Mouse (Mus musculus): ENCODE results near the gene Myl6b. TPM values are rescaled to one million over a fixed set of nuclear protein-coding genes. Genes with fewer than 3 reads are reported as not detected.
A peak's percentile ranks its signal among the peaks of the same experiment; 100 is the strongest.

Gene Myl6b
- polyA plus RNA-seq, 1 experiment from 2014 or later = 4.4 TPM

- Histone ChIP-seq H3K27me3 (ENCODE audit: insufficient read depth, low read length) (no peaks in the 10 kb centered on the region), H3K4me3 (ENCODE audit: low read depth, low read length) (peak within 1 kb of the TSS; percentile 82), H3K4me2 (peak within 1 kb of the TSS; percentile 100), H3K9me3 (ENCODE audit: low read depth, low read length) (no peaks in the 10 kb centered on the region), H3K4me1 (ENCODE audit: insufficient read depth) (no peaks in the 10 kb centered on the region), H3K9ac (peak within 1 kb of the TSS; percentile 78), H3K36me3 (ENCODE audit: insufficient read depth) (0 out of 2 replicates have a peak, but pooled peaks cover 5% of the 10 kb centered on the region), H3K27ac (ENCODE audit: low read depth) (peak within 1 kb of the TSS; percentile 80)
- peak; percentile 49 for TF ChIP-seq CTCF (IDR thresholded peaks at IDR 0.05; ENCODE audit: low read depth)
- peak; percentile 97 for ATAC-seq (ENCODE audit: insufficient read depth)
- under 1% methylated on average over 37 of the region's 37 CpGs for WGBS
- DNase-seq = peak; percentile 99
These were observed 27.3 kb upstream of the Myl6b start, which contains the start of gene Esyt1 for GRCm38 (mm10) chr10:128525671-128526308. Esyt1 (minus strand) TSS chr10:128525871.

GRCm38 (mm10) chr10:128524732-128525662 is 26.5 kb upstream of the Myl6b start:
- Histone ChIP-seq H3K4me2 (peak overlapping the region; percentile 100), H3K36me3 (ENCODE audit: insufficient read depth) (peaks cover 12% of the 10 kb centered on the region; the same call in 1 of the 2 replicates), H3K4me1 (ENCODE audit: insufficient read depth) (no peaks in the 10 kb centered on the region), H3K9ac (peak overlapping the region; percentile 78), H3K9me3 (ENCODE audit: low read depth, low read length) (no peaks in the 10 kb centered on the region), H3K27ac (ENCODE audit: low read depth) (peak overlapping the region; percentile 80), H3K4me3 (ENCODE audit: low read depth, low read length) (peak overlapping the region; percentile 82), H3K27me3 (ENCODE audit: insufficient read depth, low read length) (no peaks in the 10 kb centered on the region)
- ATAC-seq (ENCODE audit: insufficient read depth) = peak; percentile 25
- WGBS = under 1% methylated on average over 58 of the region's 58 CpGs
- peak; percentile 73 for DNase-seq
- no peak for TF ChIP-seq CTCF (IDR thresholded peaks at IDR 0.05; ENCODE audit: low read depth)

GRCm38 (mm10) chr10:128524111-128524731 is 25.7 kb upstream of the Myl6b start:
- H3K27ac ChIP-seq (ENCODE audit: low read depth) = no peak overlapping the region
- 16% methylated on average over 11 of the region's 11 CpGs for WGBS
- no peaks in the 10 kb centered on the region for H3K27me3 ChIP-seq (ENCODE audit: insufficient read depth, low read length)
- no peak for TF ChIP-seq CTCF (IDR thresholded peaks at IDR 0.05; ENCODE audit: low read depth)
- ATAC-seq (ENCODE audit: insufficient read depth) (no peak), DNase-seq (no peak)
- H3K4me3 ChIP-seq (ENCODE audit: low read depth, low read length) = peak overlapping the region; percentile 82
- H3K9me3 ChIP-seq (ENCODE audit: low read depth, low read length) = no peaks in the 10 kb centered on the region
- H3K9ac ChIP-seq = peak overlapping the region; percentile 78
- peaks cover 17% of the 10 kb centered on the region for H3K36me3 ChIP-seq (ENCODE audit: insufficient read depth)
- H3K4me2 ChIP-seq = peak overlapping the region; percentile 100
- no peaks in the 10 kb centered on the region for H3K4me1 ChIP-seq (ENCODE audit: insufficient read depth)

GRCm38 (mm10) chr10:128522351-128522750 is 23.9 kb upstream of the Myl6b start:
- no peak overlapping the region for H3K4me2 ChIP-seq
- ATAC-seq (ENCODE audit: insufficient read depth) (no peak), DNase-seq (no peak)
- no peak overlapping the region for H3K9ac ChIP-seq
- no peak overlapping the region for H3K27ac ChIP-seq (ENCODE audit: low read depth)
- H3K36me3 ChIP-seq (ENCODE audit: insufficient read depth) = peaks cover 22% of the 10 kb centered on the region
- no peaks in the 10 kb centered on the region; the same call in 1 of the 2 replicates for H3K27me3 ChIP-seq (ENCODE audit: insufficient read depth, low read length)
- WGBS = 68% methylated on average over 6 of the region's 6 CpGs
- H3K4me3 ChIP-seq (ENCODE audit: low read depth, low read length) = no peak overlapping the region
- TF ChIP-seq CTCF (IDR thresholded peaks at IDR 0.05; ENCODE audit: low read depth) = no peak
- no peaks in the 10 kb centered on the region for H3K4me1 ChIP-seq (ENCODE audit: insufficient read depth)
- no peaks in the 10 kb centered on the region for H3K9me3 ChIP-seq (ENCODE audit: low read depth, low read length)

GRCm38 (mm10) chr10:128520591-128520990 is 22.1 kb upstream of the Myl6b start:
- no peak for TF ChIP-seq CTCF (IDR thresholded peaks at IDR 0.05; ENCODE audit: low read depth)
- Histone ChIP-seq H3K27me3 (ENCODE audit: insufficient read depth, low read length) (peaks cover 10% of the 10 kb centered on the region; the same call in 1 of the 2 replicates), H3K4me3 (ENCODE audit: low read depth, low read length) (no peak overlapping the region), H3K9ac (no peak overlapping the region), H3K4me2 (no peak overlapping the region), H3K27ac (ENCODE audit: low read depth) (no peak overlapping the region), H3K9me3 (ENCODE audit: low read depth, low read length) (no peaks in the 10 kb centered on the region), H3K36me3 (ENCODE audit: insufficient read depth) (peaks cover 22% of the 10 kb centered on the region), H3K4me1 (ENCODE audit: insufficient read depth) (no peaks in the 10 kb centered on the region)
- DNase-seq (no peak), ATAC-seq (ENCODE audit: insufficient read depth) (no peak)
- 82% methylated on average over 16 of the region's 16 CpGs for WGBS

- H3K27ac ChIP-seq (ENCODE audit: low read depth) = no peak overlapping the region
- H3K4me2 ChIP-seq = no peak overlapping the region
- H3K9me3 ChIP-seq (ENCODE audit: low read depth, low read length) = no peaks in the 10 kb centered on the region
- peaks cover 10% of the 10 kb centered on the region; the same call in 1 of the 2 replicates for H3K27me3 ChIP-seq (ENCODE audit: insufficient read depth, low read length)
- H3K36me3 ChIP-seq (ENCODE audit: insufficient read depth) = peaks cover 27% of the 10 kb centered on the region
- WGBS = 75% methylated on average over 7 of the region's 7 CpGs
- no peak overlapping the region for H3K4me3 ChIP-seq (ENCODE audit: low read depth, low read length)
- ATAC-seq (ENCODE audit: insufficient read depth) (no peak), DNase-seq (peak; percentile 43)
- H3K9ac ChIP-seq = no peak overlapping the region
- no peaks in the 10 kb centered on the region for H3K4me1 ChIP-seq (ENCODE audit: insufficient read depth)
- peak; percentile 53 for TF ChIP-seq CTCF (IDR thresholded peaks at IDR 0.05; ENCODE audit: low read depth)
These were observed 20.3 kb upstream of the Myl6b start for GRCm38 (mm10) chr10:128518833-128519232.
